In genomic region chr10:52022413-52023212, GRCm38 (mm10) we compare ENCODE assay signal across 8 mouse cellular contexts. TPM values are rescaled to one million over a fixed set of nuclear protein-coding genes. Genes with fewer than 3 reads are reported as not detected.
DNase-seq lines count a peak whose midpoint lies in the region; ATAC-seq and TF ChIP-seq lines count a peak whose summit lies in the region.

Gene Vgll2 (plus strand): TSS chr10:52022502.

- no peaks in the 10 kb centered on the region for H3K9me3 ChIP-seq in heart, embryonic 15.5 days (replicated peaks)
- H3K9me3 ChIP-seq in midbrain, embryonic 10.5 days (replicated peaks) = no peaks in the 10 kb centered on the region
- H3K9me3 ChIP-seq in stomach, embryonic 15.5 days = no peaks in the 10 kb centered on the region

- WGBS in heart, embryonic 15.5 days = 1% methylated on average over 59 of the region's 60 CpGs
- WGBS in midbrain, embryonic 10.5 days = under 1% methylated on average over 59 of the region's 60 CpGs
- WGBS in stomach, embryonic 15.5 days = under 1% methylated on average over 57 of the region's 60 CpGs

- intact Hi-C loops in left cerebral cortex, adult 2 months (cut with DNase I) = loop anchor here (5.0 kb wide), 1 partner anchor 1125 kb away; no protein-coding TSS in a partner anchor

- H3K36me3 ChIP-seq in heart, embryonic 15.5 days = no peaks in the 10 kb centered on the region
- H3K36me3 ChIP-seq in midbrain, embryonic 10.5 days = no peaks in the 10 kb centered on the region
- no peaks in the 10 kb centered on the region for H3K36me3 ChIP-seq in stomach, embryonic 15.5 days

- no peak within 1 kb of the TSS for H3K9ac ChIP-seq in heart, embryonic 15.5 days
- H3K9ac ChIP-seq in stomach, embryonic 15.5 days = no peak within 1 kb of the TSS

- DNase-seq in kidney, adult 18-20 months = peak; percentile 13
- no peak for DNase-seq in kidney, adult 9 months
- DNase-seq in embryo, embryonic 11 days = peak; percentile 83
- peak; percentile 28 to 49 for DNase-seq in left cerebral cortex, adult 2 months (ENCODE audit: extremely low spot score in 1 of 2, low spot score in 2 of 2)
- DNase-seq in midbrain, embryonic 10.5 days (ENCODE audit: low spot score) = peak; percentile 75
- DNase-seq in thymus, postnatal 36 days = no peak

- peak; percentile 72; the same call in 1 of the 2 replicates for ATAC-seq in heart, embryonic 15.5 days (replicated peaks; ENCODE audit: insufficient number of reproducible peaks, insufficient read depth, low FRiP score, low read depth)
- peak; percentile 56; the same call in 1 of the 2 replicates for ATAC-seq in stomach, embryonic 15.5 days (ENCODE audit: insufficient read depth, low FRiP score, low read depth)

- no peak for TF ChIP-seq CTCF in left cerebral cortex, adult 2 months (IDR thresholded peaks at IDR 0.05)

- H3K27me3 ChIP-seq in heart, embryonic 15.5 days = peaks cover 89% of the 10 kb centered on the region
- H3K27me3 ChIP-seq in midbrain, embryonic 10.5 days (ENCODE audit: low read depth, poor library complexity, severe bottlenecking) = peaks cover 94% of the 10 kb centered on the region
- peaks cover 65% of the 10 kb centered on the region for H3K27me3 ChIP-seq in stomach, embryonic 15.5 days (replicated peaks)

- H3K4me1 ChIP-seq in heart, embryonic 15.5 days (replicated peaks) = peaks cover 20% of the 10 kb centered on the region
- peaks cover 26% of the 10 kb centered on the region for H3K4me1 ChIP-seq in midbrain, embryonic 10.5 days
- H3K4me1 ChIP-seq in stomach, embryonic 15.5 days = peaks cover 13% of the 10 kb centered on the region

- peak within 1 kb of the TSS; percentile 56 for H3K4me3 ChIP-seq in heart, embryonic 15.5 days
- peak within 1 kb of the TSS; percentile 41 for H3K4me3 ChIP-seq in left cerebral cortex, adult 2 months
- peak within 1 kb of the TSS; percentile 61 for H3K4me3 ChIP-seq in midbrain, embryonic 10.5 days
- peak within 1 kb of the TSS; percentile 48 for H3K4me3 ChIP-seq in stomach, embryonic 15.5 days (replicated peaks)

- H3K4me2 ChIP-seq in heart, embryonic 15.5 days = peak within 1 kb of the TSS; percentile 96
- peak within 1 kb of the TSS; percentile 98 for H3K4me2 ChIP-seq in stomach, embryonic 15.5 days

- H3K27ac ChIP-seq in heart, embryonic 15.5 days = no peak within 1 kb of the TSS
- H3K27ac ChIP-seq in left cerebral cortex, adult 2 months = no peak within 1 kb of the TSS
- H3K27ac ChIP-seq in midbrain, embryonic 10.5 days (replicated peaks) = peak within 1 kb of the TSS; percentile 59; the same call in 1 of the 2 replicates
- H3K27ac ChIP-seq in stomach, embryonic 15.5 days = no peak within 1 kb of the TSS

RNA-seq across cellular contexts. Expression of gene Vgll2, which starts in this region (rescaled TPM):
- polyA plus RNA-seq in heart, embryonic 15.5 days (2015; fragmentation: Nextera tagmentation; extraction: Ambion mirVana) = 0.19 and 0.56 TPM in 2 replicates
- total RNA-seq in left cerebral cortex, adult 2 months (2021) = not detected
- polyA plus RNA-seq in midbrain, embryonic 10.5 days (2016; fragmentation: Nextera tagmentation; extraction: Ambion mirVana) = 0.54 TPM in 1 of 2 replicates, not detected in the other
- 0.08 and 0.55 TPM in 2 replicates for polyA plus RNA-seq in stomach, embryonic 15.5 days (2015; fragmentation: Nextera tagmentation; extraction: Ambion mirVana)

Comparison
In these comparisons a context has a peak if more than half of its experiments do, and no peak if none do; other contexts are left out.
1. DNase-seq: peak in kidney, adult 18-20 months (single experiment) and embryo, embryonic 11 days (single experiment); none in kidney, adult 9 months (single experiment) and thymus, postnatal 36 days (0 of 2).
2. Peak in ATAC-seq, H3K4me3 ChIP-seq and H3K4me2 ChIP-seq in heart, embryonic 15.5 days; RNA of the gene not detected or under 1 TPM.
3. Peak in DNase-seq and H3K4me3 ChIP-seq in left cerebral cortex, adult 2 months; RNA of the gene not detected or under 1 TPM.
4. Peak in DNase-seq, H3K4me3 ChIP-seq and H3K27ac ChIP-seq in midbrain, embryonic 10.5 days; RNA of the gene not detected or under 1 TPM.
5. Peak in ATAC-seq, H3K4me3 ChIP-seq and H3K4me2 ChIP-seq in stomach, embryonic 15.5 days; RNA of the gene not detected or under 1 TPM.
6. Peak in every context shown above with its lines, with median percentiles within 50 percentile points of each other: H3K4me3 ChIP-seq.